Mouse (Mus musculus) skeletal muscle tissue, adult 2 months (tissue): ENCODE data around the gene Ankrd60.

Experiments
- DNase-seq: peaks from one replicate; pipeline ENCODE4 v3.0.0-alpha.2; 2012; ENCODE audit warnings: low read depth, low spot score

Gene Ankrd60

DNA sequence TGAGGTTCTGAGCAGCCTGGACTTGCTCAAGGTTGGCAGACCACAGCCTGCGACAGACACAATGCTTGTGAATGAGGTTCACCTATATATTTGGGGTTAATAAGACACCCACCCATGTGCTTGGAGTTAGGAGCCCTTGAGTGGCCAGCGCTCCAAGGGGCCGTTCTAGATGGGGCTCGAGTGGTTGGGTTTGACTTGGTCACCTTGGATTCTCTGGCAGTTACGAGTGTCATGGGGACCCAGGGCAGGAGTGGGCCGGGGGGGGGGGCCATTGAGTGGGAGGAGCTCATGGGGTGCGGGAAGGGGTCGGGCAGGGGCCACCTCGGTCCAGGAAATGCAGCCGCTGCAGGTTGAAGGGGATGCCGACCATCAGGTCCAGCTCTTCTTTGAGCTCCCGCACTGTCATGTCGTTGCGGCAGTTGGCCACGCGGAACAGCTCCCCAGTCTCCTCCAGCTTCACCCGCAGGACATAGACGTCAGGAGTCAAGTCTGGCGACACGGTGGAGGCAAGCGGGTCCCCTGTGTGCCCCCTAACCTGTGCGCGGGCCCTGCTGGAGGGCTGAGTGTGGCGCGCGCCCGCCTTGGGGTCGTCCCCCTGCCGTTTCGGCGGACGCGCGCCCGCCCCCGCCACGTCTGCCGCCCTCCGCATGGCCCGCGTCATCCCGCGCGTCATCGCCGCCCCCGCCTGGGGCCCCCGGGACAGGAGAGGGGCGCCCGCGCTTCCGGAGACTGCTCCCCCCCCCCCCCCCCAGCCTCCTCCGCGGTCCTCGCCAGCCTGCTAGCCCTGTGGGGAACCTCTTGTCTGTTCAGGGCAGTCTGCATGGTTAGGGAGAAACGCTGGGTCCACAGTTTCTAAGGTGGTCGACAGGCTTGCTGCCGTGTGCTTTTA is at the start of gene Ankrd60:
Gene Ankrd60, minus strand, starts transcription at position 697 of the 889 bp plus-strand sequence.
- DNase-seq, result no peak

- no peak for DNase-seq
Observed at GRCm38 (mm10) chr2:173625786-173626185, 47.6 kb upstream of the Ankrd60 start.

- DNase-seq, result no peak
Observed at GRCm38 (mm10) chr2:173624667-173625066, 46.5 kb upstream of the Ankrd60 start.

- DNase-seq, result peak; percentile 57
Observed at GRCm38 (mm10) chr2:173622173-173622601, 44.0 kb upstream of the Ankrd60 start.

DNA sequence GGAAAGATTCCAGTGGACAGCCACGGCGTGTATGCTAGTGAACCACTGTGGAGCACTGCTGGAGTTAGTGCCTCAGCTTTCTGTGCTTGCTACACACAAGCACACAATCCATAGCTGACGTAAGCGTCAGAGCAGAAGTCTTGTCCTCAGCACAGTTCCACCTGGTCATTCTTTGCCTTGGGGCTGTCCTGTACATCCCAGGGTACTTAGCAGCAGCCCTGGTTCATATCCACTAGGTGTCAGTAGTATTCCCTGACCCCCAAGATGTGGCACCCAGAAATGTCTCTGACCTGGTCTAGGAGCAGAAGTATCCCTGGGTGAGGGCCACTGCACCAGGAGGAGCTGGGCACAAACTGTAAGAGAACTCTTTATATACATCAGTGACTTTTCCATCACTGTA is 42.5 kb upstream of the Ankrd60 start:
- no peak for DNase-seq

DNA sequence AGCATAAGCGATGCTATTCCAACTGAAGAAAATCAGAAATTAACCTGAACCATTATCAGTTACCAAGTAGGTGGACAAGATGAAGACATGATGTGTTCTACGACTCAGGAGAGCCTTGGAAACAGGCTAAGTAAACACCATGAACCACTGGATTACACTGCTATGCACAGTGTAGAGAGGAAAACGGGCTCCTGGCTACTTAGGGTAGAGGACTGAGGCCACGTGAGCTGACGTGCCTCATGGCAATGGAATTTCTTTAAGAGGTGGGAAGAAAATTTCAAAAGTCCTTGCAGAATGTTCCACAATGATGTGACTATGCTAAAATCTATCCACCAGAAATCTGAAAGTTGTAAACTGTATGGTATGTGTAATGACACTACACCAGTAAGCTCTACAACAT is 41.0 kb upstream of the Ankrd60 start:
- no peak for DNase-seq

DNA sequence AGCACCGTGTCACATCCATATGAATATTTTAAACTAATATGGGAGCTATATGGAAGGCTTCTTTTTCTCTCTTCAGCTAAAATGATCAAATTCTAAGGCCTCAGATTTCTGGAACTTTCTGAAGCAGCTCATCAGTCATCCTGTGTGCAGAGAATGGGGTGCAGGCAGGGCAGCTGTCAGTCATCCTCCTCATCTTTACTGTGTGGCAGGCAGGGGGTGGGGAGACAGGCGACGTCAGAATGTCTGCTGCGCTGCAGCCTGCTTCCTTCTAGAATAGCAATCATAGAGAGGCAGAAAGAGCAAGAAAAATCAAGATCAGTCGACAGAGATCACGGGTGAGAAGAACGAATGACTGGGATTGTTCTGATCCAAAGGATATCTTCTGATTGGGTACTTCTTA is 38.0 kb upstream of the Ankrd60 start:
- DNase-seq, result no peak

DNA sequence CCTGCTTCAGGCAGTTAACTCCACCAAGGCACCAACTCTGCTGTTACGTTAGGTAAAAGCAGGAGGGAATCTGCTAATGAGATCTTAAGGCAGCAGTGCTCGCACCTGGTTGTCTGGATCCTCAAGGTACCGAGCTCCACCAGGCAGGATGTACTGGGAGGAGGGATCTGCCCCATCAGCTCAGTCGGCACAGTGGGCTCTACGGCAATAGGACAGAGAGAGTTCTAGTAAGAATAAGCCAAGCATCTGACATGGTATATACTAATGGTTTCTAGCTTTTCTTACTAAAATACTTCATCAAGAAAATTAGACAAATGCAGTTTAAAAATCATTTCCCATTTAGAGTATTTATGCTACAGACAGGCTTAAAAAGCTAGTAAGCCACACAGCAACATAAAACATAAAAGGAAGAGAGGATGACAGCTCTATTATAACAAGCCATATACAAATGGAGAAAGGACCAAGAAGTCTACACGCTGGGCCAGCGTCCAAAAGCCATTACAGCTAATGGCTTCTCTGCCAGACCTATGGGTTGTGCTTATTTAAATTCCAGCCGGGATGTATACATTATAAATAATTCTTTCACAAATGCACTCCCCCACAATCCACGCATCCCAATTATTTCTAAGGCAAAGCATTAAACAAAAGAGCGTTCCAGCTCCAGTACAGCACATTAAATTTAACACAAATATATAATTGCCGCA is 37.4 kb upstream of the Ankrd60 start:
- DNase-seq, result no peak

- peak; percentile 49 for DNase-seq
Observed at GRCm38 (mm10) chr2:173608020-173608958, 30.1 kb upstream of the Ankrd60 start.

GRCm38 (mm10) chr2:173606415-173606804 is 28.2 kb upstream of the Ankrd60 start:
- DNase-seq, result no peak

DNA sequence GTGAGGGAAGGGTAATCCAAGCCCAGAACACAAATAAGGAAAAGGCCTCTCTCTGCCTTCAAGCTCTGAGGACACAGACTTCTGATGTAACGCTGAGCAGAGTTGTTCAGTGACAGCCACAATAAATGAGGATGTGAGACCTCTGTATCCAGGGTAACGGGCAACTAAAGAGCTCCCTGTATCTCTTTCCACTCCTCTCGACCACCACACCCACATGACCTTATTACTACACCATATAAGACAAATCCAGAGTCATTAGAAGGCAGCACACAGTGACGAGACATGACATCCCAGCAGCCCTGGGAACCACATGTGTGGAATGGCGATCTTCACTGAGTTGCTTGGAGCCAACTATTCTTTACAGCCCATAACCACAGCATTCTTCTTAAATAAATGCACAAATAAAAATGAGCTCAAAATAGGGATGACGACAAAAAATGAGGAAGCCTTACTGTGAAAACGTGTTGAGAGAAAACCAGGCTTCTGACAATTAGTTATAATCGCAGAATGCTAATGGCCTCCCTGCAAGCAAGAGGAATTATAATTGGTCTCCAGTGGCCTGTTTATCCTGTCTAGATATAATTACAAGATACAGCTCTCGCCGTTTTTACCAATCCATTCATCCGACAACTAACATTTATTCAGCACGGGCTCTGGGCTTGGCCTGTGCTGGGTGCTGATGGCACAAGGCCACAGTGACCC is 27.7 kb upstream of the Ankrd60 start:
- no peak for DNase-seq

GRCm38 (mm10) chr2:173601861-173602260 is 23.7 kb upstream of the Ankrd60 start:
- no peak for DNase-seq

GRCm38 (mm10) chr2:173595374-173595781 is 17.2 kb upstream of the Ankrd60 start:
- no peak for DNase-seq

DNA sequence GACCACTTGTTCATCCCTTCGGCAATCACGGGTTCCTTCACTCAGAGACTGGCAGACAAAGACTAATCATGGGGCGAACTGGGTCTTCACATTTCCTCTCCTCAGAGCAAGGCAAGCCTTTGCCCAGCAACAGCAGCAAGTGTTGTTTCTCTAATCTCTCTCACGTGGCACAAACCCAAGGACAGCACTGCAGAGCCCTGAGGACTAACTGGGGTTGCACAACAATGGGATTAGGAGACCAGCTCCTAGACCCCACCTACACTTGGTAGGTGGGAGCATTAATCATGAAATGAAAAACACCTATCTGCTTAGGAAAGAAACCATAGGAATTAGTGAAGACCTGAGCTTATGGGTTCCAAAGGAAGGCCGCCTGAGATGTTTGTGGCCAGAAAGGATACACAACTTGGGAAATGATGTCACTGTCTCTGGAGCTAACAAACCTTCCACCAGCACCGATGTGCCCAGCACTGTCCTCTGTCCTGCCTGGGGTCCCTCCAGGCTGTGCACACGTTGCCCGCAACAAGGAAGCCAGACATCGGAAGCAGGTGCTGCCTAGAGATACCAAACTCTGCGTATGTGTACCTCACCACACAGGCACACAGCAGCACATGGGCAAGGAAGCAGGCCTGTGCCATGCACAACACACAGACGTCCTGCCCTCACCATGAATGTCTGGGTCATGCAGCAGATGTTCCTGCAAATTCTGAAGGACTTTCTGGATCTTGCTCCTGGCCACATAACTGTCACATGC is 16.3 kb upstream of the Ankrd60 start:
- no peak for DNase-seq

DNA sequence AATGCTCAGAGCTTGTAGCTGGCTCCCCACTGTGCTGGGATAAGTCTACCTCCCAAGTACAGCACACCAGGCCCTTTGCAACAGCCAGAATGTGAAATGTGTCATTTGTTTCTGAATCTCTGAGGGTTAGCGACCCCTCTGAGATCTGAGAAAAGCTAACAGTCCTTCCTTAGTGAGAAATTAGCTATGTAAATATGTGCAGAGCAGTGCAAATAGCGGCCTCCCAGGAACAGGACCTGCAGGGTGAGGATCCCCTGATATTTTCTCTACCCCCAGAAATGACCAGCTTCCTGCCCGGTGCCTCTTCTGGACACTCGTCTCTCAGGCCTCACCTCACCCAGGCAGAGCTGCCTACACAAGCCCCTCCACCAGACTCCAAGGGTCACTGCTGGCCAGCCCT is 15.7 kb upstream of the Ankrd60 start:
- no peak for DNase-seq

- DNase-seq, result no peak
Observed at GRCm38 (mm10) chr2:173592781-173593180, 14.6 kb upstream of the Ankrd60 start.

- DNase-seq, result no peak
Observed at GRCm38 (mm10) chr2:173587411-173587810, 9.2 kb upstream of the Ankrd60 start.

- peak; percentile 23 for DNase-seq
Observed at GRCm38 (mm10) chr2:173586118-173586968, 8.2 kb upstream of the Ankrd60 start.

DNA sequence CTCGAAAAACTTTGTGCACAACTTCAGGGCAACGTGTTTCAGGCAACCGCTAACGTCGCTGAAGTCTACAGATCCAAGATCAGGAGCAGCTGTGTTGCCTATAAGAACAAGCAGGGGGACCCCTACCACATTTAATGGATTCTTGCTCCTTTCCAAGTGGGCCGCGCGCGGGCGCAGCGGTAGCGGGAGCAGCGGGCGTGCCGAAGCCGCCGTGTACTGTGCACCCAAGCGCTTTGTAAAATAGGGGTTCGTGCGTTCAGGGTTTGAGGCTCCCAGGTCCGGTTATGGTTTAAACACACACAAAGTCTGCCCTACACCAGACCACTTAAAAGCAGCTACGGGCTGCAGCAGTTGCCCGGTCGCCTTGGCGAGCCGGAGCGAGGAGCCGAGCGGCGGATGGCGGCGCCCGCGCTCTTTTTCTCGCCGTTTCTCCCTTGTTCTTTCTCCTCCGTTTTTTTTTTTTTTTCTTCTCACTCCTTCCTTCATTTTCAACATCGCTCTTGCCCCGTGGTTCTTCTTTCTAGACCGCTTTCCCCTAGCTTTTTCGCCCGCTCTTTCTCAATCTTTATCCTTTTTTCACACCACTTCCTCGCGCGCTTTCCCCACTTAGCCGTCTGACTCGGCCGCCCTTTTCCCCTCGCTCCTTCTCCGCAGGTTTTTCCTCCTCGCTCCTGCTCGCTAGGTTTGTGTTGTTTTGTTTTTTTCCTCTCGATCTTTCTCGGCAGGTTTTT is 7.4 kb upstream of the Ankrd60 start:
- DNase-seq, result no peak
